Mouse (Mus musculus) thymus, adult 2 months (tissue): ENCODE data around the gene Ncoa3. TPM values are rescaled to one million over a fixed set of nuclear protein-coding genes. Genes with fewer than 3 reads are reported as not detected.

ENCODE experiments used
- DNase-seq: peaks from one replicate; pipeline ENCODE4 v3.0.0; 2021
- H3K27ac ChIP-seq: fragments of 200-500 bp; 2 replicates; pipeline ENCODE4 v1.5.1; 2012; ENCODE audit warnings: low read length, control low read depth; ENCODE audit not compliant: control insufficient read depth, insufficient read depth
- H3K27me3 ChIP-seq: fragments of 200-500 bp; 2 replicates; pipeline ENCODE4 v1.6.1; 2012; ENCODE audit warnings: mild to moderate bottlenecking, low read length, moderate library complexity, mixed read lengths; ENCODE audit not compliant: control insufficient read depth, insufficient read depth
- H3K36me3 ChIP-seq: fragments of 200-500 bp; 2 replicates; pipeline ENCODE4 v1.6.1; 2012; ENCODE audit warnings: mild to moderate bottlenecking, low read length, moderate library complexity; ENCODE audit not compliant: control insufficient read depth, insufficient read depth
- H3K4me1 ChIP-seq: fragments of 200-500 bp; replicated peaks from 2 replicates; pipeline ENCODE4 v1.6.1; 2012; ENCODE audit warnings: low read length; ENCODE audit not compliant: control insufficient read depth, insufficient read depth
- H3K4me3 ChIP-seq: fragments of 200-500 bp; 2 replicates; pipeline ENCODE4 v1.5.1; 2012; ENCODE audit warnings: mild to moderate bottlenecking, low read length, control low read depth, moderate library complexity; ENCODE audit not compliant: control insufficient read depth, insufficient read depth
- CTCF ChIP-seq: fragments of 200-500 bp; IDR thresholded peaks from 2 replicates; pipeline ENCODE4 v1.5.1; 2012; ENCODE audit warnings: mild to moderate bottlenecking, control low read depth, low read length, moderate library complexity, borderline replicate concordance; ENCODE audit not compliant: control insufficient read depth, poor library complexity, insufficient read depth; ENCODE audit errors: extremely low read depth
- POLR2A ChIP-seq: fragments of 200-500 bp; IDR thresholded peaks from 2 replicates; pipeline ENCODE4 v1.6.1; 2012; ENCODE audit warnings: mild to moderate bottlenecking, low read length, control low read depth, moderate library complexity; ENCODE audit not compliant: control insufficient read depth, poor library complexity, insufficient read depth; ENCODE audit errors: extremely low read depth
- WGBS: fragments of 180-500 bp; shearing (Covaris S2); methylation state at CpG from one replicate; pipeline ENCODE4 v1.1.7; 2018; 5-methylcytosine and 5-hydroxymethylcytosine counted together
- polyA plus RNA-seq: library from polyadenylated mRNA; depleted of rRNA; stranded (reverse); fragments of >200 nt; gene quantifications from 2 replicates; pipeline ENCODE4 v1.2.3, GENCODE M21; 2012

Ncoa3 gene
- polyA plus RNA-seq, 1 experiment, result 70.0 TPM

GRCm38 (mm10) chr2:166100309-166101262, 108.2 kb downstream of the Ncoa3 start:
- Histone ChIP-seq H3K4me1 (no peaks in the 10 kb centered on the region; the same call in 1 of the 2 replicates), H3K27ac (no peak overlapping the region), H3K4me3 (no peak overlapping the region), H3K36me3 (no peaks in the 10 kb centered on the region), H3K27me3 (no peaks in the 10 kb centered on the region)
- WGBS, result 90% methylated on average over 21 of the region's 21 CpGs
- TF ChIP-seq POLR2A (no peak), CTCF (no peak)
- DNase-seq, result no peak

- no peak for DNase-seq
- Histone ChIP-seq H3K27ac (no peak overlapping the region), H3K4me3 (no peak overlapping the region), H3K4me1 (no peaks in the 10 kb centered on the region; the same call in 1 of the 2 replicates), H3K27me3 (no peaks in the 10 kb centered on the region), H3K36me3 (no peaks in the 10 kb centered on the region)
- WGBS, result 86% methylated on average over 7 of the region's 7 CpGs
- TF ChIP-seq CTCF (no peak), POLR2A (no peak)
Observed at GRCm38 (mm10) chr2:166102893-166103292, 110.5 kb downstream of the Ncoa3 start.

GRCm38 (mm10) chr2:166105911-166106310, 113.5 kb downstream of the Ncoa3 start:
- no peak overlapping the region for H3K27ac ChIP-seq
- no peaks in the 10 kb centered on the region for H3K27me3 ChIP-seq
- DNase-seq, result no peak
- H3K4me3 ChIP-seq, result no peak overlapping the region
- no peak for TF ChIP-seq CTCF
- no peak for TF ChIP-seq POLR2A
- no peaks in the 10 kb centered on the region for H3K36me3 ChIP-seq
- 95% methylated on average over 9 of the region's 9 CpGs for WGBS
- H3K4me1 ChIP-seq, result no peaks in the 10 kb centered on the region; the same call in 1 of the 2 replicates

- WGBS, result 100% methylated on average over 2 of the region's 2 CpGs
- no peaks in the 10 kb centered on the region for H3K36me3 ChIP-seq
Observed at GRCm38 (mm10) chr2:166106631-166107030, 114.2 kb downstream of the Ncoa3 start.

GRCm38 (mm10) chr2:166107911-166108310, 115.5 kb downstream of the Ncoa3 start:
- no peaks in the 10 kb centered on the region for H3K27me3 ChIP-seq
- no peak for TF ChIP-seq CTCF
- TF ChIP-seq POLR2A, result no peak
- no peak overlapping the region for H3K27ac ChIP-seq
- no peaks in the 10 kb centered on the region for H3K36me3 ChIP-seq
- no peak for DNase-seq
- no peak overlapping the region for H3K4me3 ChIP-seq
- WGBS, result 89% methylated on average over 5 of the region's 5 CpGs
- H3K4me1 ChIP-seq, result no peaks in the 10 kb centered on the region

More at GRCm38 (mm10) chr2:166106631-166107030, 114.2 kb downstream of the Ncoa3 start:
- no peak for DNase-seq
- no peak overlapping the region for H3K27ac ChIP-seq
- H3K27me3 ChIP-seq, result no peaks in the 10 kb centered on the region
- no peaks in the 10 kb centered on the region; the same call in 1 of the 2 replicates for H3K4me1 ChIP-seq
- TF ChIP-seq CTCF (no peak), POLR2A (no peak)
- H3K4me3 ChIP-seq, result no peak overlapping the region

GRCm38 (mm10) chr2:166108326-166108725, 115.9 kb downstream of the Ncoa3 start:
- peak; percentile 65 for DNase-seq
- Histone ChIP-seq H3K4me3 (no peak overlapping the region), H3K27me3 (no peaks in the 10 kb centered on the region), H3K27ac (no peak overlapping the region), H3K36me3 (no peaks in the 10 kb centered on the region), H3K4me1 (no peaks in the 10 kb centered on the region)
- 30% methylated on average over 4 of the region's 4 CpGs for WGBS
- no peak for TF ChIP-seq POLR2A
- TF ChIP-seq CTCF, result peak; percentile 35; the same call in 1 of the 2 replicates

GRCm38 (mm10) chr2:166110764-166111163, 118.3 kb downstream of the Ncoa3 start:
- Histone ChIP-seq H3K27ac (no peak overlapping the region), H3K4me1 (no peaks in the 10 kb centered on the region), H3K36me3 (no peaks in the 10 kb centered on the region), H3K27me3 (no peaks in the 10 kb centered on the region), H3K4me3 (no peak overlapping the region)
- TF ChIP-seq CTCF (no peak), POLR2A (no peak)
- 94% methylated on average over 8 of the region's 8 CpGs for WGBS
- no peak for DNase-seq
